Mouse (Mus musculus): Measurements from ENCODE around the gene Tbcel. TPM values are rescaled to one million over a fixed set of nuclear protein-coding genes. Genes with fewer than 3 reads are reported as not detected.

Tbcel gene
- polyA plus RNA-seq, 1 experiment from 2014 or later: 5.2 TPM

- Histone ChIP-seq H3K36me3 (no peaks in the 10 kb centered on the region), H3K27me3 (replicated peaks) (peaks cover 28% of the 10 kb centered on the region), H3K4me1 (replicated peaks) (no peaks in the 10 kb centered on the region), H3K27ac (ENCODE audit: poor library complexity, severe bottlenecking) (no peak overlapping the region), H3K4me2 (no peak overlapping the region), H3K9ac (no peak overlapping the region), H3K4me3 (no peak overlapping the region), H3K9me3 (replicated peaks) (no peaks in the 10 kb centered on the region)
- no peak for ATAC-seq (ENCODE audit: insufficient number of reproducible peaks, low FRiP score)
- 50% methylated on average over 4 of the region's 4 CpGs for WGBS
Measured at GRCm38 (mm10) chr9:42486913-42487312, 20.7 kb downstream of the Tbcel start.

GRCm38 (mm10) chr9:42484667-42485066 lies 22.9 kb downstream of the Tbcel start:
- H3K27me3 ChIP-seq (replicated peaks): peaks cover 13% of the 10 kb centered on the region; the same call in 1 of the 2 replicates
- no peak overlapping the region for H3K4me3 ChIP-seq
- H3K4me2 ChIP-seq: no peak overlapping the region
- H3K9ac ChIP-seq: no peak overlapping the region
- H3K27ac ChIP-seq (ENCODE audit: poor library complexity, severe bottlenecking): no peak overlapping the region
- 91% methylated on average over 1 of the region's 1 CpGs for WGBS
- no peak for ATAC-seq (ENCODE audit: insufficient number of reproducible peaks, low FRiP score)
- H3K4me1 ChIP-seq (replicated peaks): no peaks in the 10 kb centered on the region
- H3K36me3 ChIP-seq: no peaks in the 10 kb centered on the region
- H3K9me3 ChIP-seq (replicated peaks): no peaks in the 10 kb centered on the region

- peaks cover under 1% of the 10 kb centered on the region; the same call in 1 of the 2 replicates for H3K27me3 ChIP-seq (replicated peaks)
- no peaks in the 10 kb centered on the region for H3K9me3 ChIP-seq (replicated peaks)
- no peak for ATAC-seq (ENCODE audit: insufficient number of reproducible peaks, low FRiP score)
- no peaks in the 10 kb centered on the region for H3K4me1 ChIP-seq (replicated peaks)
- H3K4me2 ChIP-seq: no peak overlapping the region
- no peak overlapping the region for H3K27ac ChIP-seq (ENCODE audit: poor library complexity, severe bottlenecking)
- no peaks in the 10 kb centered on the region for H3K36me3 ChIP-seq
- 80% methylated on average over 1 of the region's 1 CpGs for WGBS
- H3K4me3 ChIP-seq: no peak overlapping the region
- H3K9ac ChIP-seq: no peak overlapping the region
Measured at GRCm38 (mm10) chr9:42482944-42483343, 24.7 kb downstream of the Tbcel start.

GRCm38 (mm10) chr9:42476166-42476565 lies 31.4 kb downstream of the Tbcel start:
- no peak for ATAC-seq (ENCODE audit: insufficient number of reproducible peaks, low FRiP score)
- Histone ChIP-seq H3K9ac (no peak overlapping the region), H3K4me1 (replicated peaks) (peaks cover 8% of the 10 kb centered on the region)

GRCm38 (mm10) chr9:42474244-42474643 lies 33.4 kb downstream of the Tbcel start:
- Histone ChIP-seq H3K27ac (ENCODE audit: poor library complexity, severe bottlenecking) (no peak overlapping the region), H3K9me3 (replicated peaks) (no peaks in the 10 kb centered on the region), H3K4me2 (no peak overlapping the region), H3K9ac (no peak overlapping the region), H3K36me3 (no peaks in the 10 kb centered on the region), H3K4me3 (no peak overlapping the region), H3K27me3 (replicated peaks) (peaks cover 45% of the 10 kb centered on the region), H3K4me1 (replicated peaks) (peaks cover 15% of the 10 kb centered on the region)
- WGBS: 50% methylated on average over 8 of the region's 8 CpGs
- no peak for ATAC-seq (ENCODE audit: insufficient number of reproducible peaks, low FRiP score)

More at GRCm38 (mm10) chr9:42476166-42476565, 31.4 kb downstream of the Tbcel start:
- H3K9me3 ChIP-seq (replicated peaks): no peaks in the 10 kb centered on the region
- H3K4me2 ChIP-seq: no peak overlapping the region
- WGBS: 81% methylated on average over 4 of the region's 4 CpGs
- no peak overlapping the region for H3K4me3 ChIP-seq
- H3K27me3 ChIP-seq (replicated peaks): peaks cover 36% of the 10 kb centered on the region
- no peak overlapping the region for H3K27ac ChIP-seq (ENCODE audit: poor library complexity, severe bottlenecking)
- no peaks in the 10 kb centered on the region for H3K36me3 ChIP-seq

DNA sequence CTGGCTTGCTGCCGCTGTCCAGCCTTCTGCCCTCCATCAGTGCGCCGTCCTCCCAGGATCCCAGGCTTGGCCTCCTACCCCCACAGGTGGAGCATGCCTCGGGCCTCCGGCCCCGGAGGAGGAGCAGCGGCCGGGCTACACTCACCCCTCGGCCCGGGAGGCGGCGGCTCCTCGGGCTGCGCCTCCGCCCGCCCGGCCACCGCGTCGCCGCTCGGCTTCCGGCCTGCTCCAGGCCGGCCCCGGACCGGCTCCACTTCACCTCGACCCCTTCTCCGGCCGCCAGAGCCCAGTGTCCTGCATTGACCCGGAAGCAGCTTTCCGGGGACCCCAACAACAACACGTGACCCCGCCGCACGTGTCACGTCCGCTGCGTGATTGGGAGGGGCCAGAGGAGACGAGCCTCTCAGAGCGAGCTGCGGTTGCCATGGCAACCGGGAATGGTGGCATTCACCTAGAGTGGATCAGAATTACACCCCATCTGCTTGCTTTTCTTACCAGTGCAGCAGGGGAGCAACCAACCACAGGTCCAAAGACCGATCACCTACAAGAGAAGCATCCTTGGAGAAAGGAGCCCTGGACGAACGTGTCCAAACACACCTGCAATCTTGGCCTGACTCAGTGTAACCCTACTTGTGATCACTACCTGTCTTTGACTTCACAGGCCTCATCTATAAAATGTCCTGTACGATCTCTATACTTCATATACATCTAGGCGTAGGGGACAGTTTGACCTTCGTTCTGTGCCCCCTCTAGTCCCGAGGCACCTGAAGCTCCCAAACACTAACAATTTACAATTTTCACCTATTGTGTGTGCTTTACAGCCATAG lies 35.5 kb downstream of the Tbcel start:
- H3K27me3 ChIP-seq (replicated peaks): peaks cover 66% of the 10 kb centered on the region
- 8% methylated on average over 49 of the region's 49 CpGs for WGBS
- no peaks in the 10 kb centered on the region for H3K9me3 ChIP-seq (replicated peaks)
- no peaks in the 10 kb centered on the region for H3K36me3 ChIP-seq
- peaks cover 15% of the 10 kb centered on the region for H3K4me1 ChIP-seq (replicated peaks)
- ATAC-seq (ENCODE audit: insufficient number of reproducible peaks, low FRiP score): peak; percentile 96
- H3K4me3 ChIP-seq: peak overlapping the region; percentile 76
- peak overlapping the region; percentile 77 for H3K4me2 ChIP-seq
- peak overlapping the region; percentile 39; the same call in 1 of the 2 replicates for H3K27ac ChIP-seq (ENCODE audit: poor library complexity, severe bottlenecking)
- H3K9ac ChIP-seq: peak overlapping the region; percentile 77

- peak overlapping the region; percentile 77 for H3K4me2 ChIP-seq
- H3K27ac ChIP-seq (ENCODE audit: poor library complexity, severe bottlenecking): no peak overlapping the region
- no peaks in the 10 kb centered on the region for H3K9me3 ChIP-seq (replicated peaks)
- WGBS: 46% methylated on average over 4 of the region's 4 CpGs
- H3K36me3 ChIP-seq: no peaks in the 10 kb centered on the region
- H3K27me3 ChIP-seq (replicated peaks): peaks cover 71% of the 10 kb centered on the region
- ATAC-seq (ENCODE audit: insufficient number of reproducible peaks, low FRiP score): peak; percentile 82
- peaks cover 15% of the 10 kb centered on the region for H3K4me1 ChIP-seq (replicated peaks)
- H3K9ac ChIP-seq: peak overlapping the region; percentile 77
- H3K4me3 ChIP-seq: peak overlapping the region; percentile 76
Measured at GRCm38 (mm10) chr9:42471214-42471613, 36.4 kb downstream of the Tbcel start.

DNA sequence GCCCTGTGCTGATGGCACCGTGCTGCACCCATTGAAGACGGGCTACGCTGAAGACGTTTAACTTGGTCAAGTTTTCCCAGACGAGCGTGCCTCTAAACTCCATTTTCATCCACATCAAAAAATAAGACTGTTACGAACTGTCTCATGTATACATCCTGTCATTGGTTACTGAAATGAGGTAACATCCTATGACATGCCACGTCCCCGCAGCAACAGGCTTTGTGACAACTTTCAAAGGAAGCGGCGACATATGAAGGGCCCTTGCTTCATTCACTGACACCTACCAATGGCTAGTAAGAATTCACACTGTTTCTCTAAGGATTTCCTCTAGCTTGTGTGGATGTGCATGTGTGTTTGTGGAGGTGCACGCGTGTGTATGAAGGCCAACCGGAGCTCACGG lies 38.3 kb downstream of the Tbcel start:
- Histone ChIP-seq H3K36me3 (no peaks in the 10 kb centered on the region), H3K27me3 (replicated peaks) (peaks cover 70% of the 10 kb centered on the region), H3K4me3 (no peak overlapping the region), H3K4me1 (replicated peaks) (peaks cover 15% of the 10 kb centered on the region), H3K9ac (no peak overlapping the region), H3K4me2 (no peak overlapping the region), H3K9me3 (replicated peaks) (no peaks in the 10 kb centered on the region), H3K27ac (ENCODE audit: poor library complexity, severe bottlenecking) (no peak overlapping the region)
- ATAC-seq (ENCODE audit: insufficient number of reproducible peaks, low FRiP score): no peak
- WGBS: 93% methylated on average over 15 of the region's 15 CpGs

DNA sequence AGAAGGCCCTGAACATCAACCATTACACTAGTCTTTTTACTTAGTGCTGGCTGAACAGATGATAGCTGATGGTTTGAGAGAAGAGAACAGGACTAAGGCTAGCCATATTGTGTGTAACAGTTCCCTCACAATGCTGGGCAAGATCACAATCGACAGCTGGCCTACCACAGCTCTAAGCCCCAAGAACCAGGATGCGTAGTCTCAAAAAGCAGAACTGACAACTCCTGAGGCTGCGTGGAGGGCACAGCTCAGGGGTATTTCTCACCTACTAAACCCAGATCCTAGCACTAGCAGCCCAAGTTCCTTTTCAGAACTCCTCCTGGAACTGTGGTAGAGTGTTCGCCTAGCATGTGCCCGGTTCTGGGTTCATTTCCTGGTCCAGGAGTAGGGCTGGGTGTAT lies 39.2 kb downstream of the Tbcel start:
- Histone ChIP-seq H3K36me3 (no peaks in the 10 kb centered on the region), H3K4me2 (no peak overlapping the region), H3K4me3 (no peak overlapping the region), H3K9me3 (replicated peaks) (no peaks in the 10 kb centered on the region), H3K27me3 (replicated peaks) (peaks cover 67% of the 10 kb centered on the region), H3K4me1 (replicated peaks) (peaks cover 18% of the 10 kb centered on the region), H3K9ac (no peak overlapping the region), H3K27ac (ENCODE audit: poor library complexity, severe bottlenecking) (no peak overlapping the region)
- 86% methylated on average over 5 of the region's 5 CpGs for WGBS
- ATAC-seq (ENCODE audit: insufficient number of reproducible peaks, low FRiP score): no peak

GRCm38 (mm10) chr9:42467116-42467815 lies 40.3 kb downstream of the Tbcel start:
- Histone ChIP-seq H3K4me1 (replicated peaks) (peaks cover 24% of the 10 kb centered on the region), H3K4me2 (no peak overlapping the region), H3K9me3 (replicated peaks) (no peaks in the 10 kb centered on the region), H3K27ac (ENCODE audit: poor library complexity, severe bottlenecking) (no peak overlapping the region), H3K4me3 (no peak overlapping the region), H3K27me3 (replicated peaks) (peaks cover 69% of the 10 kb centered on the region), H3K9ac (no peak overlapping the region), H3K36me3 (no peaks in the 10 kb centered on the region)
- WGBS: 81% methylated on average over 12 of the region's 12 CpGs
- no peak for ATAC-seq (ENCODE audit: insufficient number of reproducible peaks, low FRiP score)

DNA sequence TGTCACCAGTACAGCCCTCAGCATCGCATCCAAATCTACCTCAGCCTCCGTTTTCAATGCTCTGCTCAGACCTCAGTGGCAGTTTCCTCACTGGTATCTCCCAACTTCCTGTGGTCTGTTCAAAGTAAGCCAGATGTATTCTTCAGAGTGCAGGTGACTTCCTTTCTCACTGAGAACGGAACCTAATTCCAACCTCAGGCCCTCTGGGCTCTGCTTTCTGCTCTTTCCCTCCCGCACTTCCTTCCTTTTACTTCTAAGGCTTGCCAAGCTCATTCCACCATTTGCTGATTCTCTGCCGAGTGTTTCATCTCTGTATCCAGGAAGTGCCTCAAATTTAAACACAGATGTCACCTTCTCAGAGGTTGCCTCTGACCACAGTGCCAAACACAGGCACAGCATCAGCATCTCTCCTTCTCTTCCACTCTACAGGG lies 41.9 kb downstream of the Tbcel start:
- no peaks in the 10 kb centered on the region for H3K36me3 ChIP-seq
- no peak overlapping the region for H3K27ac ChIP-seq (ENCODE audit: poor library complexity, severe bottlenecking)
- H3K4me1 ChIP-seq (replicated peaks): peaks cover 27% of the 10 kb centered on the region
- no peak overlapping the region for H3K9ac ChIP-seq
- H3K27me3 ChIP-seq (replicated peaks): peaks cover 72% of the 10 kb centered on the region
- H3K4me2 ChIP-seq: no peak overlapping the region
- H3K9me3 ChIP-seq (replicated peaks): no peaks in the 10 kb centered on the region
- no peak overlapping the region for H3K4me3 ChIP-seq
- WGBS: 57% methylated on average over 5 of the region's 5 CpGs
- ATAC-seq (ENCODE audit: insufficient number of reproducible peaks, low FRiP score): no peak
